Mouse (Mus musculus) naive thymus-derived CD4-positive, alpha-beta T cell, adult 2 months (primary cell): Measurements from ENCODE around the gene Hist1h2aa.

Experiments used
- DNase-seq: peaks from one replicate; pipeline ENCODE4 v3.0.0-alpha.2; 2011; ENCODE audit warnings: low read depth

Hist1h2aa gene

GRCm38 (mm10) chr13:23946254-23946653, 12.0 kb downstream of the Hist1h2aa start:
- no peak for DNase-seq

GRCm38 (mm10) chr13:23949484-23950246, 15.4 kb downstream of the Hist1h2aa start:
- no peak for DNase-seq

- peak; percentile 30 for DNase-seq
Observed at GRCm38 (mm10) chr13:23950928-23951327, 16.7 kb downstream of the Hist1h2aa start.

DNA sequence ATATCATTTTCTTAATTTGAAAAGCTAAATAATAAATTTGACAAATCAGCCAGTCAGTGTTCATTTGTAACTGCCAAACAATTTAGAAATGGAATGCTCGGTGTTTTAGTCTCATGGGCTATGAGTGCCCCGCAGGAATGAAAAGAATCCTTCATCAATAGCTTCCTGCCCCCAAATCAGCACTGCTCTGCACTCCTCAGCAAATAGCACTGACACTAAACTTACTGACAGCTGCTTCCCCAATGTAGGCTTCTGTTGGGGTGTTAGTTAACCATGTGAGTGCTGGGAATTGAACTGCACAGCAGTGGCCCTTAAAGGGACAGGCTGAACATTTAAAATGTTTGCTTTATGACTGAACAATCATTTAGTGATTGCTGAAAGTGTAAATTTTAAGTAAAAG, 25.5 kb downstream of the Hist1h2aa start:
- DNase-seq: no peak

DNA sequence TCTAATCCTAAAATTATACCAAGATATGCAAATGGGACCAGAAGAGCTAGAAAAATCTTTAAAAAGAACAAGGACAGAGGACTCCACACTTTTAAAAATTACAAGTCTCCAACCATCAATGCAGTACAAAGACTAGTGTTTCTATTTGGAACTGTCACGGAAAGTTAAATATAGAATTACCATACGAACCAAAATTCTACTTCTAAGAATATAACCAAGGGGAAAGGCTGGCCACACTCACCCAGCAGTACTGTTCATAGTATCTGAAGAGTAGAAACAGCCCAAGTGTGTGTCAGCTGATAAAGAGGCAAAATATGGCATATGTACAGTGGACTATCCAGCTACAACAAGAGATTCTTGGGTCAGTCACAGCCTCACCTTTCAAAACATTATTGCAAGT, 30.6 kb downstream of the Hist1h2aa start:
- DNase-seq: no peak

- DNase-seq: no peak
Observed at GRCm38 (mm10) chr13:23971870-23972269, 37.6 kb downstream of the Hist1h2aa start.

- DNase-seq: no peak
Observed at GRCm38 (mm10) chr13:23972271-23972670, 38.0 kb downstream of the Hist1h2aa start.
